Mouse (Mus musculus) activated CD4-positive, CD25-positive, alpha-beta regulatory T cell, adult 9 weeks (primary cell): ENCODE data around the gene Tmem101. TPM values are rescaled to one million over a fixed set of nuclear protein-coding genes. Genes with fewer than 3 reads are reported as not detected.

Source experiments
- polyA plus RNA-seq: library from polyadenylated mRNA; unstranded; fragments of 100-300 nt; shearing (Covaris generic); gene quantifications from one replicate; pipeline ENCODE4 v1.2.1, GENCODE M21; 2017

The Tmem101 gene
- 17.7 TPM for polyA plus RNA-seq

DNA sequence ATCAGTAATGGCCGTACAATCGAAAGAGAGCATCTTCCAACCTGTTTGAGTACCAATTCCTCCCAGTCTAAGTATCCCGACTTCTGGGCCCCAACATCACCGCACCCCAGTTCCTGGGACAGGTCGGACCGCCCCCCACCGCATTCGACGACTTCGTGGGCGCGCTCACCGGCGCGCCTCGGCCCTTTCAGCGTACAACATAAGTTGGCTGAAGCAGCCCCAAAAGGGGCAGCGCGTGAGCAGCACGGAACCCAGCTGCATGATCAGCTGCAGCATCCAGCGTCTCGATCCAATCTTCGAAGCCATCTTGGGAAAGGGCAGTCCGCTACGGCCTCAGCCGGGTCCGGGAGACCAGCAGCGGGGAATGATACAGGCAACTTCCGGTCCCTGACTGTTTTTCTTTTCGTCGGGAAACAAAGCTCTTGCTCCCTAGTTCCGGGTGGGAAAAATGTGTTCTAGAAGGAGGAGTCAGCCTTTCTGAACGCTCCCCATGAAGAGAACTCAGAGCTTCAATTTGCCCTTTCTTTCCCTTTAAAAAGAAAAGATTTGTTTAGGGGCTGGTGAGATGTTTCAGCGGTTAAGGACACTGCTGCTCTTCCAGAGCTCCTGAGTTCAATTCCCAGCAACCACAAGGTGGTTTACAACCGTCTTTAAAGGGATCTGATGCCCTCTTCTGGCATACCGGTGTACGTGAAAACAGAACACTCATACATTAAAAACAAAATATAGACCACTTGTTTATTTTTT lies at the start of gene Tmem101:
Gene Tmem101 (minus strand): TSS at position 366 of the 747 bp plus-strand sequence.

DNA sequence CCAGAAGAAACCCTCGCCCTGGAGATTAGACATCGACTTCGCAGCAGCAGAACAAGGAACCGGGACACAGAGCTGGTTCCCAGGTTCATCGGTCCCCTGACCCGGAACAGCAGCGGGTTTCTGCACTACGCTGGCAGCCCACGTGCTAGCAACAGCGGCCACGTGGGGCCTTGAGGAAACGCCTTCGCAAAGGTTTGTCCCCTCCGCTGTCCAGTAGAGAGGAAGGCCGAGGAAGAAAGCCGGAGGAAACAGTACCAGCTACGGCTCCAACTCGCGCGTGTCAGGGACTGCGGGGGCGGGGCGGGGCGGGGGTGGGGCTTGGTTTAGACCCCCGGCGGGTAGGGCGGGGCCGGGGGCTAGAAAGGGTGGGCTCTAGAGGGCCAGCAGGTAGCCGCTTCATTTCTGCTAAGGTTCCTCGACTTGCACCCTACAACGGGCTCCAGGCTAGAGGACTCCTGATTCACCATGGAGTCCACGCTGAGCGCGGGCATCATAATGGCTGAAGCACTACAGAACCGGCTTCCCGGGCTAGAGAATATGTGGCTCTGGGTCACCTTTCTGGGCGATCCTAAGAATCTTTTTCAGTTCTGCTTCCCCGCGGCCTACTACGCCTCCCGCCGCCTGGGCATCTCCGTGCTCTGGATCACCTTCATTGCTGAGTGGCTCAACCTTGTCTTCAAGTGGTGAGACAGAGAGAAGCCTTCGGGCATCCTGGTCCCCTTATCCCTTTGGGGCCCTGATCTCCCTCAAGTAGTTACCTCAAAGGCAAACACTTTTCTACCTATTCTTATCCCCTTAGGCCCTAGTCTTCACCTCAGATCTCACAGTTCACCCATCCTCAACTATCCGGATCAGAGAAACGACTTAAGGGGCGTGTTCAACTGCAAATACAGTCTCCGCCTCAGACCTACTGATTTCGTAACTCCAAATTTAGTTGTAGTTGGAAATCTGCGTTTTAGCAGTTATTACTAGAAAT lies 33.5 kb upstream of the Tmem101 start, which contains the start of gene G6pc3:
Gene G6pc3 (plus strand): TSS at position 160 of the 976 bp plus-strand sequence.

DNA sequence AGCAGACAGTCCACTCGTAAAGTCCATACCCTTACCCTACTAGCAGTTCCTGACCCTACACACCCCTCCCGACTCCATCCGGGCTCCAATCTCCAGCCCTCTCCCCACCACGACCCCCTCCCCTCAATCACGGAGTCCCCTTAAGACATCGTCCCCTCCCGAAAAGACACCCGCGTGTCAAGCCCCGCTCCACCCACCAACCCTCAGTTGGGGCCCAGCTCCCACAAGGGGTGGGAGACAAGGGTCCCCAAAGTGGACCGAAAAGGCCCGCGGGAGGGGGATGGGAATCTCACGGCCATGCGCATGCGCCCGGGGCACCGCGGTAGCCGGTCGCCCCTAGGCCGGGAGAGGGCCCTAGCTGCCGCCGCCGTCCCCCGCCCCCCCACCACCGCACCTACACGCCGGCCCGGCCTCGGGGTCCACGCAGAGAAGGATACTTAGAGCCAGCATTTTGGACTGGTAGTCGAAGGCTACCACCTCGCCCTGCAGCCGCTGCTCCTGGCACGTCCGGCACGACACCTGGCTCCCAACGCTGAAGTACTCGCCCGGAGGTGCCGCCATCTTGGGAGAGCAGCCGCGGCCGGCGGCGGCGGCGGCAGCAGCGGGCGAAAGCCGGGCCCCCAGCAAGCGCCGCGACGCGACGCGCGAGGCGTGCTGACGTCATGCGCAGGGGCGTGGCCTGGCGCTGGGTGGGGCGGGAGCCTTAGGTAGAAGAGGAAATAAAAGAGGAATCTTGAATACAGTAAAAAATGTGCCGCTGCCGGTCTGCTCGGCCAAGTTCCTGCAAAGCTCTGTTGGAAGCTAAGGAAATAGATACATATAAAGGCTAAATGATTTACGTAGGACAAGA lies 28.7 kb upstream of the Tmem101 start, which contains the start of gene Lsm12:
Gene Lsm12 (minus strand): TSS at position 651 of the 850 bp plus-strand sequence.

DNA sequence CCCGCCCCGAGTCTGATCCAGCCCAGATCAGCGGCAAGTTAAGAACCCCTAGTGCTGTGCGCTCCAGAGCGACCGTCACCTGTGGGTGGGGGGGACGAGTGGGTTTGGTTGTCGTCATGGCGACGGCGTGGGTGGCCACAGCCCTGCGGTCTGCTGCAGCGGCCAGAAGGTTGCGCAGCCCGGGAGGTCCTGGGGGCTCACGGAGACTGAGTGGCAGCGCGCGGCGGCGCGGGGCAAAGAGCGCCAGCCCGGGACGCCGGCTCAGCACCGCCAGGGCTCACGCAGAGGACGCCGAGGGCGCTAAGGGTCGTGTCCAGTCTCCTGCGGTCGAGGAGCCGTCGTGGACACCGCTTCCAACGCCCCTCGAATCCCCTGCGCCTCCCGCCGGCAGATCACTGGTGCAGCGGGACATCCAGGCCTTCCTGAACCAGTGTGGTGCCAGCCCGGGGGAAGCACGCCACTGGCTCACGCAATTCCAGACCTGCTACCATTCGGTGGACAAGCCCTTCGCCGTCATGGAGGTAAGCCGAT lies 10.7 kb downstream of the Tmem101 start, which contains the start of gene Nags:
Gene Nags (plus strand): TSS at position 43 of the 531 bp plus-strand sequence.

DNA sequence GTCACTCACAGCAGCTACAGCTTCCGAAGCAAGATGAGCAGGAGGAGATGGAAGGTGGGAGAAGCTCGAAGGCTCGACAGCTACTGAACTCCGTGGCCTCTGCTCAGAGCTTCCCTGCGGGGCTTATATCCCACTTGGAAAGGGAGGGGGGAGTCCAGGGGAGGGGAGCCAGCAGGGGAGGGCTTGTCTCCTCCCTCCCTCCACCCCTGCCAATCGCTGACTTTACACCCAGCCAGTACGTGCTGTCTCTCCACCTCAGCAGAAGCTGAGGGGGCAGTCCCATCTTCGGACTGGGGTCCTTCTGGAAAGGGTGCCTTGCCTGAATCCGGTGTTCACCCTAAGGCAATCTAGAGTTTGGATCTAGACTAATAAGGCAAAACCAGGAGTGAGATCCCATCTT lies 48.5 kb downstream of the Tmem101 start, which contains the start of gene Pyy:
Gene Pyy (minus strand): TSS at position 101 of the 400 bp plus-strand sequence.

Other genes starting within 250 kb of the Tmem101 start
- not detected for gene Sost, start 189.4 kb downstream of the Tmem101 start, polyA plus RNA-seq
- not detected for gene Cfap97d1, start 172.1 kb downstream of the Tmem101 start, polyA plus RNA-seq
- 0.29 TPM for gene Dusp3, start 169.4 kb downstream of the Tmem101 start, polyA plus RNA-seq
- gene Mpp3, start 127.9 kb downstream of the Tmem101 start, polyA plus RNA-seq: not detected
- gene Cd300lg, start 114.9 kb downstream of the Tmem101 start, polyA plus RNA-seq: 0.11 TPM
- 5.7 TPM for gene Mpp2, start 67.9 kb downstream of the Tmem101 start, polyA plus RNA-seq
- gene Ppy, start 55.1 kb downstream of the Tmem101 start, polyA plus RNA-seq: not detected
- gene Pyy, start 48.6 kb downstream of the Tmem101 start, polyA plus RNA-seq: not detected
- not detected for gene Nags, start 10.9 kb downstream of the Tmem101 start, polyA plus RNA-seq
- gene Lsm12, start 28.9 kb upstream of the Tmem101 start, polyA plus RNA-seq: 56.1 TPM
- gene G6pc3, start 33.2 kb upstream of the Tmem101 start, polyA plus RNA-seq: 41.3 TPM
- gene Hdac5, start 73.8 kb upstream of the Tmem101 start, polyA plus RNA-seq: 16.7 TPM
- 1.3 TPM for gene BC030867, start 92.5 kb upstream of the Tmem101 start, polyA plus RNA-seq
- not detected for gene Asb16, start 112.3 kb upstream of the Tmem101 start, polyA plus RNA-seq
- 66.9 TPM for gene Tmub2, start 128.5 kb upstream of the Tmem101 start, polyA plus RNA-seq
- 8.3 TPM for gene Atxn7l3, start 140.2 kb upstream of the Tmem101 start, polyA plus RNA-seq
- 102 TPM for gene Ubtf, start 163.3 kb upstream of the Tmem101 start, polyA plus RNA-seq
- gene Slc4a1, start 209.8 kb upstream of the Tmem101 start, polyA plus RNA-seq: 5.5 TPM
- gene Rundc3a, start 237.0 kb upstream of the Tmem101 start, polyA plus RNA-seq: 24.5 TPM